Mouse (Mus musculus) ES-E14 (cell line): ENCODE results near the gene Pcgf3. TPM values are rescaled to one million over a fixed set of nuclear protein-coding genes. Genes with fewer than 3 reads are reported as not detected.
A peak's percentile ranks its signal among the peaks of the same experiment; 100 is the strongest.
"Not testable (repeated sequence)": the region's sequence is repeated elsewhere in the genome, so short reads cannot be mapped to it uniquely, and the experiment has no call there.

Experiments
- DNase-seq: peaks from one replicate; pipeline ENCODE4 v3.0.0-alpha.2; 2013; ENCODE audit warnings: low read depth, low spot score
- H3K27ac ChIP-seq: 2 replicates; pipeline ENCODE4 v1.5.1; 2012; ENCODE audit warnings: low read depth, mild to moderate bottlenecking, low read length, moderate library complexity, mixed read lengths; ENCODE audit not compliant: poor library complexity, insufficient read depth, severe bottlenecking
- H3K36me3 ChIP-seq: 2 replicates; pipeline ENCODE4 v1.6.1; 2012; ENCODE audit warnings: mild to moderate bottlenecking, low read length, moderate library complexity, mixed read lengths; ENCODE audit not compliant: control insufficient read depth, poor library complexity, insufficient read depth, severe bottlenecking
- H3K4me1 ChIP-seq, 2 experiments: fragments of 150-350 bp in 1 of 2; sonication (generic) in 1 of 2; 2 replicates each; pipeline ENCODE4 v1.6.1; 2012; ENCODE audit warnings: low read length in 2 of 2, mild to moderate bottlenecking in 1 of 2, mixed read lengths in 1 of 2; ENCODE audit not compliant: control insufficient read depth in 2 of 2, insufficient read depth in 2 of 2, poor library complexity in 1 of 2
- H3K4me3 ChIP-seq, 2 experiments: fragments of 150-350 bp in 1 of 2; sonication (generic) in 1 of 2; 2 replicates each; pipeline ENCODE4 v1.5.1; 2012; ENCODE audit warnings: low read length in 2 of 2, low read depth in 1 of 2, mild to moderate bottlenecking in 1 of 2, mixed read lengths in 1 of 2; ENCODE audit not compliant: insufficient read depth in 1 of 2, poor library complexity in 1 of 2, severe bottlenecking in 1 of 2
- H3K9ac ChIP-seq: 2 replicates; pipeline ENCODE4 v1.6.1; 2012; ENCODE audit warnings: low read depth, mild to moderate bottlenecking, low read length, mixed read lengths; ENCODE audit not compliant: poor library complexity, insufficient read depth, severe bottlenecking
- H3K9me3 ChIP-seq: fragments of 150-350 bp; sonication (generic); 2 replicates; pipeline ENCODE4 v1.6.1; 2012; ENCODE audit warnings: low read depth, mild to moderate bottlenecking, low read length; ENCODE audit not compliant: control insufficient read depth, insufficient read depth
- CHD2 ChIP-seq: IDR thresholded peaks from 2 replicates; pipeline ENCODE4 v1.6.1; 2014; ENCODE audit warnings: mild to moderate bottlenecking, low read depth, low read length, inconsistent platforms
- HCFC1 ChIP-seq: IDR thresholded peaks from 2 replicates; pipeline ENCODE4 v1.6.1; 2012; ENCODE audit warnings: low read length, inconsistent platforms, borderline replicate concordance; ENCODE audit not compliant: insufficient read depth
- MAFK ChIP-seq: IDR thresholded peaks from 2 replicates; pipeline ENCODE4 v1.6.1; 2014; ENCODE audit warnings: mild to moderate bottlenecking, low read depth, low read length, inconsistent platforms; ENCODE audit not compliant: insufficient read depth
- ZC3H11A ChIP-seq: IDR thresholded peaks from 2 replicates; pipeline ENCODE4 v1.6.1; 2012; ENCODE audit warnings: low read depth, mild to moderate bottlenecking, inconsistent platforms, low read length, borderline replicate concordance
- ZNF384 ChIP-seq: IDR thresholded peaks from 2 replicates; pipeline ENCODE4 v1.6.1; 2012; ENCODE audit warnings: low read depth, low read length, inconsistent platforms
- in situ Hi-C, 2 experiments: fragments of 600-800 bp; cut with MboI; formaldehyde crosslinking; loops; one replicate each; pipeline ENCODE4 v1.15.1; 2025; ENCODE audit warnings: low sequenced_read_pairs in 2 of 2, inconsistent platforms in 1 of 2; ENCODE audit not compliant: unreplicated experiment in 2 of 2
- total RNA-seq: library from RNA; depleted of rRNA; stranded (reverse); fragments of 300-350 nt; gene quantifications from 2 replicates; pipeline ENCODE4 v1.2.3, GENCODE M21; 2012

Gene Pcgf3
- total RNA-seq, 1 experiment: 29.1 TPM

DNA sequence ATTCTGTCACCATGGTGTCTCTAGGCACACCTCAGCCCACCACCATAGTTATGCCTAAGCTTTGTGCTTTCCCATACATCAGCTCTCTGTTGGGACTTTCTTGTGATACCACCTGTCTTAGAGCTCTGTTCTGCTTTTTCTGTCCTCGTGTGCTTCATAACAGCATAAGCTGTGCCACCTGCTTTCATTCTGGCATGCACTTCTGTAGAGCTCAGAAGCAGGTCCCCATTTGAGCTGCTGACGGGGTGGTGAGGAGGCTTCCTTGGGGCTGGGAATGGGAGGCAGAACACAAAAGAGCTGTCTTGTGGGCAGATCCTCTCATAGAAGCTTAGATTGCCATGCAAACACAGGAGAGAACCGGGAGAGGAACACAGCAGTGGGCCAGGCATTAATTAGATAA lies 14.9 kb downstream of the Pcgf3 start:
- H3K9ac ChIP-seq: no peak overlapping the region
- TF ChIP-seq ZNF384 (no peak), MAFK (no peak), CHD2 (no peak), ZC3H11A (no peak), HCFC1 (no peak)
- peaks cover 21% of the 10 kb centered on the region for H3K36me3 ChIP-seq
- no peaks in the 10 kb centered on the region for H3K9me3 ChIP-seq
- H3K4me3 ChIP-seq: no peak overlapping the region
- H3K27ac ChIP-seq: no peak overlapping the region
- H3K4me1 ChIP-seq: no peaks in the 10 kb centered on the region
- in situ Hi-C loops: no loop called here
- no peak for DNase-seq

DNA sequence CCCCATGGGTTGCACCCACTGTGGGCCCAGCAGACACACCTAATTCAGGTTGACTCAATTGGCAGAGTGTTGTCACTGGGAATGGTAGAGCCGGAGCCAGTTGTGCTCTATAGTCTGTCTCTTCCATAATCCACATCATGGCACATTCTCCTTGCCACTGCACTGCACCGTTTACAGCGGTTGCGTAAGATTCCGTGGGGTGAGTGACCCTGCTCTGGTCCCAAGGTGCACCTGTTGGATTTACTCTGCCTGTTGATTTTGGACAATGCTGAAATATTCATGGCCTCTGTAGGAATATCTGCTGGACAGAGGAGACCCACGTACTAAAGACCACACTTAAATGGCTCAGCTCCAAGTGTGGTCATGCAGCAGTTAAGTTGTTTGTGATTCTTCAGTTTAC lies 22.0 kb downstream of the Pcgf3 start:
- no peak for TF ChIP-seq ZNF384
- no peak for TF ChIP-seq MAFK
- no peak for TF ChIP-seq ZC3H11A
- TF ChIP-seq HCFC1: no peak
- no peak for TF ChIP-seq CHD2
- H3K27ac ChIP-seq: no peak overlapping the region
- no peaks in the 10 kb centered on the region for H3K9me3 ChIP-seq
- peaks cover 10% of the 10 kb centered on the region for H3K36me3 ChIP-seq
- H3K9ac ChIP-seq: no peak overlapping the region
- no peaks in the 10 kb centered on the region for H3K4me1 ChIP-seq
- DNase-seq: no peak
- no peak overlapping the region for H3K4me3 ChIP-seq
- in situ Hi-C loops: no loop called here

DNA sequence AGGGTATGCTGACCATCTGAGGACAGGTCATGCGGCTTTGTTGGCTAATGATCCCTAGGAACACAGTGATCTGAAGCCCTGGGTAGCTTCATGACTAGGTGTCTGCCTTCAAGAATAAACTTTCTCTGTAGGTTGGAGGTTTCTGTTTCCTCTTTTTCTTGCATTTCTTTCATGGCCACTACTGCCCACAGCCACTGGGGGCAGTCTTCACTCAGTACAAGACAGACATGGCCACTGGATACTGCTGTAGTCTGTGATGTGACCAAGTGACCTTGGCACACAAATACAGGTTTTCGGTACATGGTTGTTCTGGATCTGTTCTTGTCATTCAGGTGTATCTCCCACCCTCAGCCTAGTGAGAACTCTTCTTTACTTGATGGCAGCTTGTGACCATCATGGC lies 24.2 kb downstream of the Pcgf3 start:
- Histone ChIP-seq H3K4me1 (no peaks in the 10 kb centered on the region), H3K27ac (no peak overlapping the region), H3K4me3 (no peak overlapping the region), H3K9ac (no peak overlapping the region), H3K9me3 (no peaks in the 10 kb centered on the region), H3K36me3 (peaks cover 15% of the 10 kb centered on the region)
- peak; percentile 21 for DNase-seq
- TF ChIP-seq ZC3H11A (0 out of 2 replicates have a peak, but pooled peaks have one; percentile 8), CHD2 (no peak)
- in situ Hi-C loops: no loop called here

GRCm38 (mm10) chr5:108486148-108486547 lies 25.1 kb downstream of the Pcgf3 start:
- DNase-seq, in situ Hi-C loops, H3K9ac ChIP-seq, H3K9me3 ChIP-seq, H3K27ac ChIP-seq, H3K4me3 ChIP-seq, H3K4me1 ChIP-seq: not testable (repeated sequence)
- peaks cover 15% of the 10 kb centered on the region for H3K36me3 ChIP-seq

- no peak for DNase-seq
- Histone ChIP-seq H3K36me3 (peaks cover 34% of the 10 kb centered on the region), H3K4me1 (no peaks in the 10 kb centered on the region), H3K9me3 (no peaks in the 10 kb centered on the region), H3K9ac (no peak overlapping the region), H3K4me3 (no peak overlapping the region), H3K27ac (no peak overlapping the region)
- in situ Hi-C loops: no loop called here
- TF ChIP-seq CHD2 (no peak), HCFC1 (no peak), ZC3H11A (no peak), MAFK (no peak), ZNF384 (no peak)
Observed at GRCm38 (mm10) chr5:108501573-108501972, 40.5 kb downstream of the Pcgf3 start.
